Mouse (Mus musculus) testis, adult 2 months (tissue): Measurements from ENCODE around the gene Rps11. TPM values are rescaled to one million over a fixed set of nuclear protein-coding genes. Genes with fewer than 3 reads are reported as not detected.

ENCODE experiments used
- H3K27ac ChIP-seq: fragments of 200-500 bp; 2 replicates; pipeline ENCODE4 v1.5.1; 2012; ENCODE audit warnings: low read depth, low read length; ENCODE audit not compliant: control insufficient read depth, insufficient read depth
- H3K27me3 ChIP-seq: fragments of 200-500 bp; 2 replicates; pipeline ENCODE4 v1.6.1; 2012; ENCODE audit warnings: mild to moderate bottlenecking, low read length, moderate library complexity; ENCODE audit not compliant: control insufficient read depth, insufficient read depth
- H3K36me3 ChIP-seq: fragments of 200-500 bp; 2 replicates; pipeline ENCODE4 v1.6.1; 2012; ENCODE audit warnings: mild to moderate bottlenecking, low read length; ENCODE audit not compliant: control insufficient read depth, insufficient read depth
- H3K4me1 ChIP-seq: fragments of 200-500 bp; 2 replicates; pipeline ENCODE4 v1.6.1; 2012; ENCODE audit warnings: low read length; ENCODE audit not compliant: control insufficient read depth, insufficient read depth
- H3K4me3 ChIP-seq: fragments of 200-500 bp; 2 replicates; pipeline ENCODE4 v1.5.1; 2012; ENCODE audit warnings: low read depth, mild to moderate bottlenecking, low read length, moderate library complexity, mixed read lengths; ENCODE audit not compliant: control insufficient read depth
- CTCF ChIP-seq: fragments of 200-500 bp; IDR thresholded peaks from 2 replicates; pipeline ENCODE4 v1.5.1; 2012; ENCODE audit warnings: low read depth, mild to moderate bottlenecking, inconsistent platforms, low read length, moderate library complexity; ENCODE audit not compliant: control insufficient read depth, insufficient read depth, insufficient replicate concordance
- POLR2A ChIP-seq: fragments of 200-500 bp; IDR thresholded peaks from 2 replicates; pipeline ENCODE4 v1.6.1; 2012; ENCODE audit warnings: low read depth, mild to moderate bottlenecking, inconsistent platforms, low read length, moderate library complexity; ENCODE audit not compliant: control insufficient read depth
- polyA plus RNA-seq: library from polyadenylated mRNA; depleted of rRNA; stranded (reverse); fragments of >200 nt; gene quantifications from 2 replicates; pipeline ENCODE4 v1.2.3, GENCODE M21; 2012; rRNA removed

The Rps11 gene
- polyA plus RNA-seq, 1 experiment: 169 TPM

- peaks cover 27% of the 10 kb centered on the region for H3K4me1 ChIP-seq
- H3K27ac ChIP-seq: no peak overlapping the region
- H3K27me3 ChIP-seq: no peaks in the 10 kb centered on the region
- no peak for TF ChIP-seq POLR2A
- TF ChIP-seq CTCF: peak; percentile 58; the same call in 1 of the 2 replicates
- H3K4me3 ChIP-seq: no peak overlapping the region
- no peaks in the 10 kb centered on the region; the same call in 1 of the 2 replicates for H3K36me3 ChIP-seq
These were observed 45.7 kb downstream of the Rps11 start for GRCm38 (mm10) chr7:45078513-45078912.

DNA sequence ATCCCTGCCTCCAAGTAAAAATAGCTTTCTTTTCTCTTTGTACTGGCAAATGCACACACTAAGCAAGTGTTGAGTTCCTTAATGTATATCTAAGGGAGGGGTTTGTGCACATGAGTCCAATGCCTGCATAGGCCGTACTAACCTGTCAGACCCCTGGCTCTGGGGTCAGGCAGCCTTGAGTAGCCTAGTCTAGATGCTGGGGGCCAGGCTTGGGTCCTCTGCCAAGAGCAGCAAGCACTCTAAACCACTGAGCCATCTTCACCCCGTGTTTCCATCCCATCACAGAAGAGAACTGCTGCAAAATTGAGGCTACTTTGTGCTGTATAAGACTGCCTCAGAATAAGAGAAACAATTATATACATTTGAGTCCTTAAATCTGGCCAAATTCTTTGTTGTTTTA is 46.4 kb downstream of the Rps11 start:
- no peaks in the 10 kb centered on the region; the same call in 1 of the 2 replicates for H3K36me3 ChIP-seq
- no peak overlapping the region for H3K27ac ChIP-seq
- TF ChIP-seq CTCF: no peak
- TF ChIP-seq POLR2A: no peak
- no peak overlapping the region for H3K4me3 ChIP-seq
- peaks cover 21% of the 10 kb centered on the region for H3K4me1 ChIP-seq
- H3K27me3 ChIP-seq: no peaks in the 10 kb centered on the region

DNA sequence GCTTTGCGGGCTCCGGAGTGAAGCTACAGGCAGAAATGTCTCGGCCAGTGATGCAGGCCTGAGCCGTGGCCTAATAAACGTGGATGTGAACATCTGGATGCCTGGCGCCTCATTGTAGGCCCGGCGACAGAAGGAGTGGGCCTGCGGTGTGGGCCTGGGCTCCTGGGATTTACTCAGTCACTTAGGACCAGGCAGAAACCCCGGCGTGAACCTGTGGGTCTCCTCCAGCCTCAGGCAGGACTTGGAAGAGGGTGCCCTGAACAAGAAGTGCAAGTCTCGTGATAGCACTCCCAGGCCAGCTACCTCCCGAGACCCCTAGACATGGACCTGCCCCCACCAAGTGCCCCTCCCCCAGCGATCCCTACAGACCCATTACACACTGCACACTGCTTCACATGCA is 46.9 kb downstream of the Rps11 start:
- H3K27me3 ChIP-seq: no peaks in the 10 kb centered on the region
- H3K4me3 ChIP-seq: no peak overlapping the region
- no peaks in the 10 kb centered on the region; the same call in 1 of the 2 replicates for H3K36me3 ChIP-seq
- no peak overlapping the region for H3K27ac ChIP-seq
- no peak for TF ChIP-seq POLR2A
- no peak for TF ChIP-seq CTCF
- peaks cover 18% of the 10 kb centered on the region for H3K4me1 ChIP-seq

DNA sequence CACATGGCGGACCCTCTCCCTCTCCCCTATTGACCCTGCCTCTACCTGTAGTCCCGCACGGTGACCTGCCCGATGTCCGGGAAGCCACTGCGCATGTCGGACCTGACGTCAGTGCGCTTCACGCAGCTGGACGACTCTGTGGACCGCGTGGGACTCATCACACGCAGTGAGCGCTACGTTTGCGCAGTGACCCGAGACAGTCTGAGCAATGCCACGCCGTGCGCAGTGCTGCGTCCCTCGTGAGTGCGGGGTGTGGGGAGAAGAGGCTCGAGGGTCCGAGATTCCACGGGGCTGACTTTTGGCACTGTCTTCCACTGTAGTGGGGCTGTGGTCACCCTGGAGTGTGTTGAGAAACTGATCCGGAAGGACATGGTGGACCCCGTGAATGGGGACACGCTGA is 47.7 kb downstream of the Rps11 start:
- Histone ChIP-seq H3K36me3 (no peaks in the 10 kb centered on the region; the same call in 1 of the 2 replicates), H3K4me1 (peaks cover 18% of the 10 kb centered on the region), H3K4me3 (peak overlapping the region; percentile 2), H3K27ac (no peak overlapping the region), H3K27me3 (no peaks in the 10 kb centered on the region)
- TF ChIP-seq POLR2A (0 out of 2 replicates have a peak, but pooled peaks have one; percentile 7), CTCF (no peak)

GRCm38 (mm10) chr7:45075405-45075804 is 48.8 kb downstream of the Rps11 start:
- no peaks in the 10 kb centered on the region; the same call in 1 of the 2 replicates for H3K36me3 ChIP-seq
- TF ChIP-seq POLR2A: no peak
- no peak overlapping the region for H3K4me3 ChIP-seq

DNA sequence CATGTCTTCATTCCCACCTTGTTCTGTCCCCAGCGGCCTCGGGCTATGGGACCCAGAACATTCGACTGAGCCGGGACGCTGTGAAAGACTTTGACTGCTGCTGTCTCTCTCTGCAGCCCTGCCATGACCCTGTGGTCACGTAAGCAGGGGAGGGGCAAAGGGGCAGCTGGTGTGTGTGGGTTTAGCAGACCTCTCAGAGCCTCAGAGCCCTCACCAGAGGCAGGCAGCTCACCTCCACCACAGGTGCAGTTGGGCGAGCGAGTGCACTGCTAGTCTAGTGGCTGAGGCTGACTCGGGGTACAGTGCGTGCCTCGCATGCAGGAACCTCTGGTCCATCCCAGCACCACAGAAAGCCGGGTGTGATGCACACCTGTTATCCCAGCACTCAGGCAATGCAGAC is 50.3 kb downstream of the Rps11 start:
- H3K36me3 ChIP-seq: no peaks in the 10 kb centered on the region; the same call in 1 of the 2 replicates
- no peak overlapping the region for H3K4me3 ChIP-seq
- no peaks in the 10 kb centered on the region for H3K27me3 ChIP-seq
- TF ChIP-seq CTCF (no peak), POLR2A (no peak)
- H3K4me1 ChIP-seq: peaks cover 18% of the 10 kb centered on the region
- no peak overlapping the region for H3K27ac ChIP-seq

More at GRCm38 (mm10) chr7:45075405-45075804, 48.8 kb downstream of the Rps11 start:
- Histone ChIP-seq H3K27me3 (no peaks in the 10 kb centered on the region), H3K27ac (no peak overlapping the region; the same call in 1 of the 2 replicates), H3K4me1 (peaks cover 18% of the 10 kb centered on the region)

- H3K27me3 ChIP-seq: no peaks in the 10 kb centered on the region
- H3K36me3 ChIP-seq: no peaks in the 10 kb centered on the region
- TF ChIP-seq POLR2A (no peak), CTCF (no peak)
- H3K4me3 ChIP-seq: no peak overlapping the region
- peaks cover 18% of the 10 kb centered on the region for H3K4me1 ChIP-seq
- no peak overlapping the region for H3K27ac ChIP-seq
These were observed 51.0 kb downstream of the Rps11 start for GRCm38 (mm10) chr7:45073171-45073707.

Other genes starting within 250 kb of the Rps11 start
- gene Med25, start 231.7 kb downstream of the Rps11 start, polyA plus RNA-seq: 143 and 206 TPM in 2 replicates
- 39.2 and 40.0 TPM in 2 replicates for gene Fuz, start 228.4 kb downstream of the Rps11 start, polyA plus RNA-seq
- 323 and 343 TPM in 2 replicates for gene Ap2a1, start 194.9 kb downstream of the Rps11 start, polyA plus RNA-seq
- 1,042 and 1,092 TPM in 2 replicates for gene Tsks, start 181.2 kb downstream of the Rps11 start, polyA plus RNA-seq
- 137 and 148 TPM in 2 replicates for gene Cpt1c, start 149.6 kb downstream of the Rps11 start, polyA plus RNA-seq
- 59.6 and 60.1 TPM in 2 replicates for gene Prmt1, start 137.9 kb downstream of the Rps11 start, polyA plus RNA-seq
- 108 and 114 TPM in 2 replicates for gene Irf3, start 126.8 kb downstream of the Rps11 start, polyA plus RNA-seq
- gene Bcl2l12, start 125.7 kb downstream of the Rps11 start, polyA plus RNA-seq: 85.4 and 93.5 TPM in 2 replicates
- 25.1 and 27.4 TPM in 2 replicates for gene Scaf1, start 108.1 kb downstream of the Rps11 start, polyA plus RNA-seq
- gene Rras, start 106.5 kb downstream of the Rps11 start, polyA plus RNA-seq: 43.4 and 44.2 TPM in 2 replicates
- gene Prr12, start 71.6 kb downstream of the Rps11 start, polyA plus RNA-seq: 3.4 and 3.5 TPM in 2 replicates
- gene Nosip, start 62.0 kb downstream of the Rps11 start, polyA plus RNA-seq: 115 and 123 TPM in 2 replicates
- gene Prrg2, start 61.8 kb downstream of the Rps11 start, polyA plus RNA-seq: 27.3 and 27.9 TPM in 2 replicates
- 10.4 and 16.3 TPM in 2 replicates for gene Rcn3, start 32.2 kb downstream of the Rps11 start, polyA plus RNA-seq
- 5.4 and 5.8 TPM in 2 replicates for gene Fcgrt, start 20.6 kb downstream of the Rps11 start, polyA plus RNA-seq
- gene Rpl13a, start 4.3 kb upstream of the Rps11 start, polyA plus RNA-seq: 859 and 869 TPM in 2 replicates
- gene Gm45713, start 11.8 kb upstream of the Rps11 start, polyA plus RNA-seq: 0.06 and 0.41 TPM in 2 replicates
- gene Flt3l, start 12.0 kb upstream of the Rps11 start, polyA plus RNA-seq: 3.8 and 3.9 TPM in 2 replicates
- 258 and 295 TPM in 2 replicates for gene Pih1d1, start 29.9 kb upstream of the Rps11 start, polyA plus RNA-seq
- 12.8 and 13.4 TPM in 2 replicates for gene Aldh16a1, start 30.1 kb upstream of the Rps11 start, polyA plus RNA-seq
- gene Slc17a7, start 39.5 kb upstream of the Rps11 start, polyA plus RNA-seq: 33.5 and 34.1 TPM in 2 replicates
- 3.9 and 5.4 TPM in 2 replicates for gene Gfy, start 55.1 kb upstream of the Rps11 start, polyA plus RNA-seq
- gene Pth2, start 56.6 kb upstream of the Rps11 start, polyA plus RNA-seq: 21.9 and 28.2 TPM in 2 replicates
- gene Ccdc155, start 80.5 kb upstream of the Rps11 start, polyA plus RNA-seq: 78.3 and 81.9 TPM in 2 replicates
- gene Dkkl1, start 87.7 kb upstream of the Rps11 start, polyA plus RNA-seq: 1,273 and 1,348 TPM in 2 replicates
- gene Tead2, start 91.3 kb upstream of the Rps11 start, polyA plus RNA-seq: 43.1 and 60.2 TPM in 2 replicates
- gene Cd37, start 114.7 kb upstream of the Rps11 start, polyA plus RNA-seq: 78.0 and 87.4 TPM in 2 replicates
- 76.9 and 81.4 TPM in 2 replicates for gene Slc6a16, start 116.6 kb upstream of the Rps11 start, polyA plus RNA-seq
- 785 and 851 TPM in 2 replicates for gene Slc6a21, start 153.1 kb upstream of the Rps11 start, polyA plus RNA-seq
- 52.2 and 54.8 TPM in 2 replicates for gene Trpm4, start 209.3 kb upstream of the Rps11 start, polyA plus RNA-seq
- gene Hrc, start 210.9 kb upstream of the Rps11 start, polyA plus RNA-seq: 0.10 and 0.22 TPM in 2 replicates
- gene Ppfia3, start 242.6 kb upstream of the Rps11 start, polyA plus RNA-seq: 1.1 and 1.2 TPM in 2 replicates
- gene Lin7b, start 246.1 kb upstream of the Rps11 start, polyA plus RNA-seq: 5.7 and 7.3 TPM in 2 replicates